Mouse (Mus musculus): Measurements from ENCODE around the gene Nhlrc3. TPM values are rescaled to one million over a fixed set of nuclear protein-coding genes. Genes with fewer than 3 reads are reported as not detected.

Gene Nhlrc3
- polyA plus RNA-seq, 1 experiment, result 9.9 TPM

- H3K27ac ChIP-seq (ENCODE audit: control insufficient read depth, insufficient read depth, low read length), result no peak overlapping the region
- peaks cover 8% of the 10 kb centered on the region for H3K36me3 ChIP-seq (ENCODE audit: control insufficient read depth, insufficient read depth, low read length)
- DNase-seq, result no peak
- WGBS, result 68% methylated on average over 9 of the region's 9 CpGs
- H3K4me3 ChIP-seq (ENCODE audit: control insufficient read depth, insufficient read depth, low read length), result no peak overlapping the region
- H3K4me1 ChIP-seq (replicated peaks; ENCODE audit: control insufficient read depth, insufficient read depth, low read length), result peaks cover 6% of the 10 kb centered on the region; the same call in 1 of the 2 replicates
- no peak for TF ChIP-seq CTCF (IDR thresholded peaks at IDR 0.05; ENCODE audit: borderline replicate concordance, control insufficient read depth, extremely low read depth, insufficient read depth, low read length, poor library complexity)
- no peaks in the 10 kb centered on the region for H3K27me3 ChIP-seq (ENCODE audit: control insufficient read depth, insufficient read depth, low read length)
These were observed 3.0 kb downstream of the Nhlrc3 start for GRCm38 (mm10) chr3:53460106-53460505.

GRCm38 (mm10) chr3:53457750-53458149, 5.4 kb downstream of the Nhlrc3 start:
- no peak for DNase-seq
- no peak overlapping the region for H3K27ac ChIP-seq (ENCODE audit: control insufficient read depth, insufficient read depth, low read length)
- 0 out of 2 replicates have a peak, but pooled peaks cover 2% of the 10 kb centered on the region for H3K4me1 ChIP-seq (replicated peaks; ENCODE audit: control insufficient read depth, insufficient read depth, low read length)
- WGBS, result 98% methylated on average over 5 of the region's 5 CpGs
- no peak for TF ChIP-seq POLR2A (IDR thresholded peaks at IDR 0.05; ENCODE audit: control insufficient read depth, extremely low read depth, insufficient read depth, low read length, poor library complexity)
- no peak for TF ChIP-seq CTCF (IDR thresholded peaks at IDR 0.05; ENCODE audit: borderline replicate concordance, control insufficient read depth, extremely low read depth, insufficient read depth, low read length, poor library complexity)
- no peaks in the 10 kb centered on the region for H3K27me3 ChIP-seq (ENCODE audit: control insufficient read depth, insufficient read depth, low read length)
- no peak overlapping the region for H3K4me3 ChIP-seq (ENCODE audit: control insufficient read depth, insufficient read depth, low read length)
- peaks cover 11% of the 10 kb centered on the region for H3K36me3 ChIP-seq (ENCODE audit: control insufficient read depth, insufficient read depth, low read length)

- H3K27ac ChIP-seq (ENCODE audit: control insufficient read depth, insufficient read depth, low read length), result no peak overlapping the region
- 96% methylated on average over 7 of the region's 7 CpGs for WGBS
- H3K27me3 ChIP-seq (ENCODE audit: control insufficient read depth, insufficient read depth, low read length), result no peaks in the 10 kb centered on the region
- no peaks in the 10 kb centered on the region for H3K4me1 ChIP-seq (replicated peaks; ENCODE audit: control insufficient read depth, insufficient read depth, low read length)
- no peak overlapping the region for H3K4me3 ChIP-seq (ENCODE audit: control insufficient read depth, insufficient read depth, low read length)
- no peak for TF ChIP-seq CTCF (IDR thresholded peaks at IDR 0.05; ENCODE audit: borderline replicate concordance, control insufficient read depth, extremely low read depth, insufficient read depth, low read length, poor library complexity)
- no peak for TF ChIP-seq POLR2A (IDR thresholded peaks at IDR 0.05; ENCODE audit: control insufficient read depth, extremely low read depth, insufficient read depth, low read length, poor library complexity)
- H3K36me3 ChIP-seq (ENCODE audit: control insufficient read depth, insufficient read depth, low read length), result peaks cover 28% of the 10 kb centered on the region
- DNase-seq, result no peak
These were observed 8.1 kb downstream of the Nhlrc3 start for GRCm38 (mm10) chr3:53454984-53455383.

- Histone ChIP-seq H3K27ac (ENCODE audit: control insufficient read depth, insufficient read depth, low read length) (no peak overlapping the region), H3K4me3 (ENCODE audit: control insufficient read depth, insufficient read depth, low read length) (no peak overlapping the region), H3K27me3 (ENCODE audit: control insufficient read depth, insufficient read depth, low read length) (no peaks in the 10 kb centered on the region), H3K4me1 (replicated peaks; ENCODE audit: control insufficient read depth, insufficient read depth, low read length) (no peaks in the 10 kb centered on the region), H3K36me3 (ENCODE audit: control insufficient read depth, insufficient read depth, low read length) (peaks cover 28% of the 10 kb centered on the region)
- WGBS, result 97% methylated on average over 6 of the region's 6 CpGs
- TF ChIP-seq POLR2A (IDR thresholded peaks at IDR 0.05; ENCODE audit: control insufficient read depth, extremely low read depth, insufficient read depth, low read length, poor library complexity) (no peak), CTCF (IDR thresholded peaks at IDR 0.05; ENCODE audit: borderline replicate concordance, control insufficient read depth, extremely low read depth, insufficient read depth, low read length, poor library complexity) (no peak)
- no peak for DNase-seq
These were observed 8.6 kb downstream of the Nhlrc3 start for GRCm38 (mm10) chr3:53454561-53454960.

DNA sequence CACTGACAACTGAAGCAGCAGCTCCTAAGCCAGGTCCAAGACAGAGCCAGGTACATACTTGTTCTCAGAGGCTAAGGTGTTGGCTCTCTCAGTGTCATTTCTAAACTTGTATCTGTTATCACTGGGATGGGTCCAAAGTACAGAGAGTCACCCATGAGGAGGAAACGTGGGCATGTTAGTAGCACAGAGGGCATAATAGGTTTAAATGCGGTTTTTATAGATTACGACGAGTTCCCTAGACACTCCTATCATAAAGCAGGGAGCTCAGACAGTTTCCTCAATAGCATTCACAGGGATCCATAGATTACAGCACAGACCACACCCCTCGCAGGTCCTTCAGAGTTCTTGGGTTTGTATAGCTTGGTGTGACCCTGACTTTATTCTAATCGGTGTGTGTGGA, 9.1 kb downstream of the Nhlrc3 start:
- no peaks in the 10 kb centered on the region for H3K4me1 ChIP-seq (replicated peaks; ENCODE audit: control insufficient read depth, insufficient read depth, low read length)
- H3K36me3 ChIP-seq (ENCODE audit: control insufficient read depth, insufficient read depth, low read length), result peaks cover 28% of the 10 kb centered on the region
- no peak overlapping the region for H3K4me3 ChIP-seq (ENCODE audit: control insufficient read depth, insufficient read depth, low read length)
- DNase-seq, result no peak
- H3K27me3 ChIP-seq (ENCODE audit: control insufficient read depth, insufficient read depth, low read length), result no peaks in the 10 kb centered on the region
- WGBS, result 97% methylated on average over 6 of the region's 6 CpGs
- TF ChIP-seq CTCF (IDR thresholded peaks at IDR 0.05; ENCODE audit: borderline replicate concordance, control insufficient read depth, extremely low read depth, insufficient read depth, low read length, poor library complexity) (no peak), POLR2A (IDR thresholded peaks at IDR 0.05; ENCODE audit: control insufficient read depth, extremely low read depth, insufficient read depth, low read length, poor library complexity) (no peak)
- H3K27ac ChIP-seq (ENCODE audit: control insufficient read depth, insufficient read depth, low read length), result no peak overlapping the region

GRCm38 (mm10) chr3:53453346-53453745, 9.8 kb downstream of the Nhlrc3 start:
- H3K36me3 ChIP-seq (ENCODE audit: control insufficient read depth, insufficient read depth, low read length), result peaks cover 28% of the 10 kb centered on the region
- TF ChIP-seq POLR2A (IDR thresholded peaks at IDR 0.05; ENCODE audit: control insufficient read depth, extremely low read depth, insufficient read depth, low read length, poor library complexity), result no peak
- no peak for TF ChIP-seq CTCF (IDR thresholded peaks at IDR 0.05; ENCODE audit: borderline replicate concordance, control insufficient read depth, extremely low read depth, insufficient read depth, low read length, poor library complexity)

GRCm38 (mm10) chr3:53452351-53452750, 10.8 kb downstream of the Nhlrc3 start:
- Histone ChIP-seq H3K4me3 (ENCODE audit: control insufficient read depth, insufficient read depth, low read length) (no peak overlapping the region), H3K4me1 (replicated peaks; ENCODE audit: control insufficient read depth, insufficient read depth, low read length) (no peaks in the 10 kb centered on the region), H3K36me3 (ENCODE audit: control insufficient read depth, insufficient read depth, low read length) (peaks cover 21% of the 10 kb centered on the region), H3K27ac (ENCODE audit: control insufficient read depth, insufficient read depth, low read length) (no peak overlapping the region), H3K27me3 (ENCODE audit: control insufficient read depth, insufficient read depth, low read length) (no peaks in the 10 kb centered on the region)
- no peak for DNase-seq
- TF ChIP-seq CTCF (IDR thresholded peaks at IDR 0.05; ENCODE audit: borderline replicate concordance, control insufficient read depth, extremely low read depth, insufficient read depth, low read length, poor library complexity) (no peak), POLR2A (IDR thresholded peaks at IDR 0.05; ENCODE audit: control insufficient read depth, extremely low read depth, insufficient read depth, low read length, poor library complexity) (no peak)
- WGBS, result 92% methylated on average over 10 of the region's 10 CpGs

More at GRCm38 (mm10) chr3:53453346-53453745, 9.8 kb downstream of the Nhlrc3 start:
- H3K4me1 ChIP-seq (replicated peaks; ENCODE audit: control insufficient read depth, insufficient read depth, low read length), result no peaks in the 10 kb centered on the region
- no peaks in the 10 kb centered on the region for H3K27me3 ChIP-seq (ENCODE audit: control insufficient read depth, insufficient read depth, low read length)
- 96% methylated on average over 7 of the region's 7 CpGs for WGBS
- no peak for DNase-seq
- no peak overlapping the region for H3K27ac ChIP-seq (ENCODE audit: control insufficient read depth, insufficient read depth, low read length)
- no peak overlapping the region for H3K4me3 ChIP-seq (ENCODE audit: control insufficient read depth, insufficient read depth, low read length)

Measured in thymus, adult 2 months (tissue).